Mouse (Mus musculus) G1E-ER4 (cell line): ENCODE data around the gene Yars. TPM values are rescaled to one million over a fixed set of nuclear protein-coding genes. Genes with fewer than 3 reads are reported as not detected.
A peak's percentile ranks its signal among the peaks of the same experiment; 100 is the strongest.

Experiments
- GATA1 ChIP-seq: IDR thresholded peaks from one replicate; pipeline ENCODE4 v1.8.0; 2012; ENCODE audit warnings: low read length, inconsistent platforms
- polyA plus RNA-seq: library from polyadenylated mRNA; stranded (reverse); fragments of >175 nt; gene quantifications from 2 replicates; pipeline ENCODE4 v1.2.3, GENCODE M21; 2012

The Yars gene
- polyA plus RNA-seq, 1 experiment = 88.4 TPM

DNA sequence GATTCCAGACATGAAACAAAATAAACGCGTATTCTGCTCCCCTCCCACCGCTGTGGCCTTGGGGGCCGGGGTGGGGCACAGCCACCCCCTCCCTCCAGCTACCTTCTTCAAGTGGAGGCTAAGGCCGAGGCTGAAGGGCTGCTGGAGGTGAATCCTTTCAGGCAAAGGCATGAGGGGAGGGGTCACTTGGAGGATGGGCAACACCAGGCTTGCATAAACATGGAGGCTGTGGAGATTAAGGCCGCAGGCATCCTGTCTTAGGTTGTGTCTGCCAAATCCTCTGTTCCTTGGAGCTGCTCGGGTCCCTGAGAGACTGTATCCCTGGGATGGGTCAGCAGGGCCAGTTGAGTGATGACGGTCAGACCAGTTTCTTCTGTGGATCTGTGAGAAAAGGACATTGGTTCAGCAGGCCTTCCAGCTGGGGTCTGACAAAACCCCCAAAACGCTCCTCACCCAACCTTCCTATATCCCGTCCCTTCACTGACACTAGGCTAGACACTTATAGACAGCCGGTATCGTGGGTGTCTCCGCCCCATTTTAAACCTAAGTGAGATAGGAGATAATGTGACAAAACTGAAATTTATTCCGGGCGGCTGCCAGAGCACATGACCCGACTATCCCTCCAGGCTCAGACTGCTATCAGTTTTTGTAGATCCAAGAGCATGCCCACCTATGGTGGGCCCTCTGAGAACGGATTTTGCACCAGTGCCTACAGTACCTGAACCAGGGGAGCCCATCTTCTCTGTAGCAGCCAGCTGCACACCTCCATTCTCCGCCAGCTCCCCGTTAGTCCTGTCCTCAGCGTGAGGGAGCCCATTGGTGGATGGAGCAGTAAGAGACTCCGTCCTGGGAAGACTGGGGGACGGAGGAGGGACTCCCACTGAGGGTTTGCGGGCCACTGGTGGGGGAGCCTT is 31.8 kb downstream of the Yars start:
- no peak for TF ChIP-seq GATA1

DNA sequence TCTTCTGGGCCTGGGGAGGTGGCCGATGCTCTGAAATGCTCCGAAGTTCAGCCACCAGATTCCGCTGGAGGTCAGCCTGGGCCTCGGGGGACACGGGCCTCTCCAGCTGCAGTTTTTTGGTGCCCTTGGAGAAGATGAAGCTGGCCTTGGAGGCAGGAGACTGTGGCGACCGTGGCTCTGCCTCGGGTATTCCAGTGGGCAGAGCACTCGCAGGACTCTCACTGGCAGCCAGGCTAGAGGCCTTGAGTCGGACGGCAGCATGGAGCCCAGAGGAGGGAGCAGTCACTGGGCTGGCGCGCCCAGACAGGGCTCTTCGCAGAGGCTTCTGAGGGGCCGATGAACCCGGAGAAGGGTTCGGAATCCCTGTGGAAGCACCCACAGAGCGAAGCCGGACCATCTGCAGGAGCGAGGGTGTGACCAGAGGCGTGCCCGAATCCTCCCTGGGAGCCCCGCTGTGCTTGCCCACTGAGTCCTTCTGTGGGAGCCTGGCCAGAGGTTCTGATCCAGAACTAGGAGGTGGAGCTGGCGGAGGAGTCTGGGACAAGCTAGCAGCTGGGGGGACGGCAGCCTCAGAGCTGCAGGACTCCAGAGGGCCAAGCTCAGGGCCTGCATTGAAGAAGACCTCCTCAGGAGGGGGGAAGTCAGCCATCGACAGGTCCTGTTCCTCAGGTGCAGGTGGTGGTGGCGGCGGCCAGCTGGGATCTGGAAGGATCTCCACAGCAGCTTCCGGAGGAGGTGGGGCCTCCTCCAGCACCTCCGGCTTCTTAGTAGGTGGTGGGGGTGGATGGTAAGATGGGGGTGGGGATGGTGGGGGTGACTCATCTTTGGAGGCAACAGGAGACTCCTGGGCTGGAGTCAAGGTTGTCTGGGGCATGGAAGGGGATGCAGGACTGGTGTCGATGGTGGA is 32.7 kb downstream of the Yars start:
- TF ChIP-seq GATA1 = no peak

DNA sequence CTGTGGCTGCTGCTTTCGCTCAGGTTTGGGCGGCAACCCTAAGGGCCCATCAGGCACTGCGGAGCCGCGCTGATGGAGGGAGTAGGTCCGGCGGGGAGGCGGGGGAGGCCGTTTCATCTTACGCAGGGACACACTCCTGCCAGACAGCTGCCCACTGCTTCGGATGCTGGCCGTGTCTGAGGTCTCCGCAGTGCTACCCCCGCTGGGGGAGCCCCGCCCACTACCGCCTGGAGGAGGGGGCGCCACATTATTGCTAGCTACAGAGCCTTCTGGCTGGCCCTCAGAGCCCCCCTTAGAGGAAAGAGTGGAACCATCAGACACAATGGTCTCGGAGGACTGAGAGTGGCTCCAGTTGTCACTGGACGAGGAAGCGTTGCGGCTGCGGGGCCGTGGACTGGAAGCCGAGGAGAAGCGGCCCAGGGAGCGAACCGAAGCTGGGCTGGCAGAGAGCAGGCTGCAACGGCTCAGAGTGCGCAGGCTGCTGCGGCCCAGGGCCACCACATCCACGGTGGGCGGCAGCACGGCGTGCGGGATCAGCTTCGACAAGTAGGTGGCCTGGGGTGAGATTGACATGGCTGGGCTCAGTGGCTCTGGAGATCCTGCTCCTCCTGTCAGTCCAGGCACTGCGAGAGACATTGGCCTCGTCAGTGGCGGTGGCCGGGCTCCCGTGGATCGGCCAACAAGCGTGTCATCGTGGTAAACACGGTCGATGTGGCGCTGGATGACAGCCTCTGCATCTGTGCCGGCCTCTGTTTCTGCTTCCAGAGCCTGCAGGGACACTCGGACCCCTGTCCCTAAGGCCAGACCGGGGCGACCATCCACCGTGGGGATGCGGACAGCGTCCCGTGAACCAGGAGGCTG is 34.1 kb downstream of the Yars start:
- no peak for TF ChIP-seq GATA1

DNA sequence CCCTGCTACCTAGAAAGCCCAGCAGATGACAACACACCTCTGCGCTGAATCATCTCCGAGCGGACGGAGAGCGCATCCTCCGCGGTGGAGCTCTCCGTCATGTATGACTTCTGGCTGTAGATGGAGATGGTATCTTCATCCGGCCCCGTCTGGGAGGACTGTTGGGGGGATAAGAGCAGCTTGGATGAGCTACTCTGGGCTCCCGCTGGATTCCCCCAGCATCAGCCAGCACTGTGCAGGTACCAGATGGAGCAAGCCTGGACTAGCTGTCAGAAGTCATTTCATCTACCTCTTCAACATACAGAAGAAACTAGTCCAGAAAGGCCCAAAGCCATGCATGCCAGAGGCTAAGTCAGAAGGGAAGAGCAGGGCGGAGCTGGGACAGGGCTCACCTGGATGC is 35.8 kb downstream of the Yars start:
- TF ChIP-seq GATA1 = no peak

DNA sequence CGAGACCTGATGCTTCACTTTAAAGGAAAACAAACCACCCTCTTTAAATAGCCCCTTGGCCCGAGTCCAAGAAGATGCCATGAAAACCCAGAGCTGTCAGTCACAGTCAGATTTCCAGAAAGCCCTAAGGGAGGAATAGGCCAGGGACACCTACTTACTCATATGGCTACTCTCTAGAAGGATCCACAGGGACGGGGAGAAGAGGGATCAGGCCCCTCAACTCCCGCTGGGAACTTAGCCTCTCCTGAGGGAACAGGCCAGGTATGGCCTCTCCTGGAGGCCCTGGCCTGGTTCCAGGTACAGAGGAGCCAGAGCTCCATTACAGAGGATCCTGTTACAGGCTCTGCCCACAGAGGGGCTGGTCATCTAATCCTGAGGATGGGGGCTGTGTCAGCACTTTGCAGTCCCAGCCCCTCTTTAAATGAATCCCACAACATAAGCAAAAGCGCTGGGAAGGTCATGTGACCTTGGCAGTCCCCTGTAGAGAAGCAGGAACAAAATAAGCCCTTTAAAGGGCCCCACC is 36.9 kb downstream of the Yars start:
- TF ChIP-seq GATA1 = no peak

DNA sequence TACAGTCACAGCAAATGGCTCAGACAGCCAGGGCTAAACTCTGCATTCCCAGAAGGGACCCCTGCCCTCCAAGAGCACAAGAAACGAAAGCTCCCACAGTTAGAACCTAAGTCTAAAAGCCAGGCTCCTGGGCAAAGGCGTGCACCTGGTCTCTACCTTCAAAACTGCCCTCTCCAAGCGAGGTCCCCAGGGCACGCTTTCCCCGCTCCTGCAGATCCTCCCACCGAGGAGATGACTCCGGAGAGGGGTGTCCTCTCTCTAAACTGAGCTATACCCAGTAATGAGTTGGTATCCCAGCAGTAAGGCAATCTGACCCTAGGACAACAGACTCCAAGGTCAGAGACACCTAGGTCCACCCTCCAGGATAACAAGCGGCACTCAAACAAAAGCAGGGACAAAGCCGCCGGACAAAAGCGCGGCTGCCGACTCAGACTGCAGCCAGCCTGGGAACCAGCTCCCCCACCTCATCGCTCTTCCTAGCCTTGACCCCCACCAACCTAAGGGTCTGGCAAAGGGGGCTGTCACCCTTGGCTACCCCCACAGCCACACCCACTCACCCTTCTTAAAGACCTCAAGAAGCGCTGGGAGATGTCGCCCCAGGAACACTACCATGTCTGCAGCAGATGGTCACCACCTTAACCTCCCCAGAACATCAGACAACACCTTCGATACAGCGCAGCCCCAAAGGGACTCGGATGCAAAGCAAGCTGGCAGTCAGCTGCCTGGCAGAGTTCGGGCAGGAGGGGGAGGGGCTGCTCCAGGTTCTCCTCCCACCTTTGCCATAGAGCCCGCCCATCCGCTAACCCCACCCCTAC is 37.8 kb downstream of the Yars start:
- no peak for TF ChIP-seq GATA1

DNA sequence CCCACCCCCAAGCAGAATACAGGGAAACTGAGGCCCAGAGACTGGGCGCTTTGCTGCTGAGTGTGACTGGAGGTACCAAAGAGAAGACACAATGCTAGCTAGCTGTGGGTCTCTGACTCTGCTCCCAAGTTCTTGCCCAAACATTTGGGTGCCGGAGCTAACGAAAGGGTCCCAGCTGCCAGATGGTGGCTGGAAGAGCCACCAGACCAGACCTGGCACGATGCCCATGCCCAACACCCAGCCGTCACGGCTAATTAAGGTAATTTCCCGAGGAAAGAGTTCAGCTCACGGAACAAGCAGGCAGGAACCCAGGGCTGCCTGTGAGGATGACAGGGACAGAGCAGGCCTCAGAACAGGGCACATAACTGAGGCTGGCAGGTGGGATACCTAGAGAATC is 38.4 kb downstream of the Yars start:
- TF ChIP-seq GATA1 = no peak

DNA sequence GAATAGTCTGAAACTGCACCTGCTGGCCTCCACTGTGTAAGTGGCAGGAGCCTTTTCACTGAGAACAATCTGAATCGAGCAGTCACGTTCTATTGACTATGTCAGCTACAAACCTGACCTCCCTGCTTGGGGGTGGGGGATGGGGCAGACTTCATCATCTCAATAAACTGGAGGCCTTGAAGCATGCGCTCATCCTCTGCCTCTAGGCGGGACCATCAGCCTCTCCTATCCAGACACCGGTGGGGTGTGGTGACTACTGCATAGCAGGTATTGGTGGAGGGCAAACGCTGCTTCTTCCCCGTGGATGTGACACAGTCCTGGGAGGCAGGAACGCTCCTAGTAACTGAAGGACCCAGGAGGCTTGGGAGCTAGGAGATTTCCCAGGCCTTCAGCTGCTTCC is 41.4 kb downstream of the Yars start:
- TF ChIP-seq GATA1 = no peak

DNA sequence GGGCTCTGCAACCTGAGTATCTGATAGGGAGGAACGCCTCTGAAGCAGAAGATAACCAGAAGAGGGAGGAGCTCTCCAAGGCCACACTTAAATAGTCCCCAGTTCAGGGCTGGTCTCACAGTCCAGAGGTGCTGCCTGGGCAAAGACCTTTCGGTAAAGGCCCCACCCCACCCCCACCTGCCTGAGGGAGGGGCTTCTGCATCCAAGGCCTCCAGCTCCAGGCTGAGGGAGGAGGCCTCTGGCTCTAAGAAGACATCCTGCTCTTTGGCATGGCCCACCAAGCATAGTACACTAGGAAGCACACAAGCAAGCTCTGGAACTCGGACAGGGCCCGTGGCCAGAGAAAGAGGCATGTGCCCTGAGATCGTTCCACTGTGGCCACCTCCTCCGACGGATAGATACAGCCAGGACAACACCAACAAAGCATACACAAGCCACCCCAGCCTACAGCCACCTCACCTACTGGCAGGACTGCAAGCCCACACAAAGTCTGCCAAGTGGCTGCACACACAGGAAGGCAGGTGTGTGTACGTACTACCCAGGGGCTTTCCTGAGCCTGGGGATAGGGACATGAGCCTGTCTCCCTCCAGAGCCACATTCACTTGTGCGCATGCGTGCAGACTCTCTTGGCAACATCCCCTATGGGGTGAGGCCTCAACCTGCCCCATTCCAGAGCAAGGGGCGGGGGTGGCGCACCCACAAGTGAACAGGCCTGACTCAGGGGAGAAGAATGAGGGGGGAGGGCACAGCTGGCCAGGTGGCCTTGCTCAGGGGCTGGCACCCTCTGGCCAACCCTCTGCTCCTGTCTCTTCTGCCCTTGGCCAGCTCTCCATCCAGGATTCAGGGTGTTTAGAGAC is 42.3 kb downstream of the Yars start:
- TF ChIP-seq GATA1 = peak; percentile 34

DNA sequence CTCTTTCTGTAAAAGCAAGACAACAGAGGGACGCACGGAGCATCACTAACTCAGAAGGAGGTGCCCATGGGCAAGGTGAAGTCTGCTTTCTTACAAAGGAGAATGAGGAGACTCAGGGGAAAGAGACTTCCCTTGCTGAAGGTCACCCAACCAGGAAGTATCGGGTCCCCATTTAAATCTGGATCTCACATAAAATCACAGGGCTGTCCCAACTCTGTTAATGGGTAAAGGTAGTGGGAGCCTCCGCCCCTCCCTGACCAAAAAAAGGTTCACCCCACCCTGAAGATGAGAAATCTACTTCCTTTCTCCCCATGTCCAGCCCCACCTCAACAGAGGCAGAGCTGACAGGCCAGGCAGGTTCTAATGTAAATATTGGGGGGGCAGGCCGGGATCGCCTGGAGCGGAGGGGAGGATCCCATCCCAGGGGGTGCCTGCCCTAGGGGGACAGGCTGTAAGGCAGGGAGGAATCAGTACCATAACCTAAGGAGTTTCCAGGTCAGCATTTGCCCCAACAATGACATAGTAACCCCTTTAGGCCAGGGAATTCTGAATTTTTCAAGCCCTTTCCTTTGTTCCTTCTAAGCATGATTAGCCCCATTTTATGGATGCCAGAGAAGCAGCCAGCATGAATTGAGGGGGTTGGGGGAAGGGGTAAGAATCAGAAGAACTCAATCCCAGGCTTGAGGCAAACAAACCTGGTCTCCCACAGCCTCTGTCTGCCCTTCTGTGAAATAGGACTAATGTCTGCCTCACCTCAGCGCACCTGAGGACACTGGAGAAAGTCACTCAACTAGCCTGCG is 43.2 kb downstream of the Yars start:
- no peak for TF ChIP-seq GATA1

DNA sequence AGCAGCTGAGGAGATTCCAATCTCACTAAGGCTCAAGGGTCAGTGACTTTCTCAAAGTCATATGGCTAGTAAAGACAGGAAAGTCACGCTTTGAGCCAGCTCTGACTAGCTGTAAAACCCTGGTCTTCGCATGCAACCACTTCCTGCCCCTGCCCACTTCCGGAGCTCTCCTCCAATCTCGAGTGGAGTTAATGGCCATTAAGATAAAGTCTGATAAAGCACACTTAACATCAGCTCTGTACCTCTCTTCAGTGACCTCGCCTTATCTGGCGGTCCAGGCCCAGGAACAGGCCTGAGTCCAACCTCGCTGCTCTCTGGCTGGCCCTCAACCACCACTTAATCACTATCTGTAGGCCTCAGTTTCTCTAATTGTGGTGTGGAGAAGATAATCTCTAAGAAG is 44.9 kb downstream of the Yars start:
- TF ChIP-seq GATA1 = peak; percentile 87

DNA sequence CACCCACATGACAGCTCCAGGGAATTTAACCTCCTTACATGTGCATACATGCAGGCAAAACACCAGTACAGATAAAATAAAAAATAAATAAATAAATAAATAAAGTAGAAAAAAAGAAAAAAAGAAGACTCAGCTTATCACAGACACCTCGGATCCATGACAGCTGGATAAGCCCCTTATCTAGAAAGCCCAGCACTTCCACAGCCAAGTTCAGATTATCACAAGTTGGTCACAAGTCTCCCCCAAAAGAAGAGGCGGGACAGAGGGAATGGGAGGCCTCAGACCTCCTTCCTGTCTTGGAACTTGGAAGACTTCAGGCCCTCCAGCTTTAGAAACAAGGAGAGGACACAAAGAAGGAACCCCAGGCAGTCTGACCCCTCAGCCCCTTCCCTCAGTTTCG is 45.6 kb downstream of the Yars start:
- peak; percentile 90 for TF ChIP-seq GATA1
